Mouse (Mus musculus) c-Kit-negative CD71-positive TER-119-positive erythroid progenitor cells, embryonic 14.5 days (primary cell): Measurements from ENCODE around the gene Slc25a30.
"Not testable (repeated sequence)": the region's sequence is repeated elsewhere in the genome, so short reads cannot be mapped to it uniquely, and the experiment has no call there.

Source experiments
- DNase-seq: peaks from one replicate; pipeline ENCODE4 v3.0.0-alpha.2; 2013; ENCODE audit warnings: low read depth, low spot score

The Slc25a30 gene

GRCm38 (mm10) chr14:75786868-75787793 lies at the start of gene Slc25a30:
TSS of gene Slc25a30 (minus strand) at chr14:75787037.
- peak; percentile 92 for DNase-seq

GRCm38 (mm10) chr14:75836579-75836978 lies 49.7 kb upstream of the Slc25a30 start:
- DNase-seq, result no peak

GRCm38 (mm10) chr14:75834739-75835381 lies 48.0 kb upstream of the Slc25a30 start:
- DNase-seq, result peak; percentile 53

GRCm38 (mm10) chr14:75834251-75834738 lies 47.5 kb upstream of the Slc25a30 start:
- DNase-seq, result peak; percentile 73

- no peak for DNase-seq
Measured at GRCm38 (mm10) chr14:75833546-75834250, 46.9 kb upstream of the Slc25a30 start.

GRCm38 (mm10) chr14:75832982-75833381 lies 46.1 kb upstream of the Slc25a30 start:
- DNase-seq, result peak; percentile 49

GRCm38 (mm10) chr14:75832031-75832430 lies 45.2 kb upstream of the Slc25a30 start:
- peak; percentile 44 for DNase-seq

GRCm38 (mm10) chr14:75829817-75830216 lies 43.0 kb upstream of the Slc25a30 start:
- not testable (repeated sequence) for DNase-seq

GRCm38 (mm10) chr14:75828866-75829806 lies 42.3 kb upstream of the Slc25a30 start:
- peak; percentile 68 for DNase-seq

- no peak for DNase-seq
Measured at GRCm38 (mm10) chr14:75828221-75828620, 41.4 kb upstream of the Slc25a30 start.

GRCm38 (mm10) chr14:75826851-75827410 lies 40.1 kb upstream of the Slc25a30 start:
- DNase-seq, result no peak

- DNase-seq, result no peak
Measured at GRCm38 (mm10) chr14:75820007-75820406, 33.2 kb upstream of the Slc25a30 start.

- no peak for DNase-seq
Measured at GRCm38 (mm10) chr14:75819341-75819740, 32.5 kb upstream of the Slc25a30 start.

- no peak for DNase-seq
Measured at GRCm38 (mm10) chr14:75818528-75818927, 31.7 kb upstream of the Slc25a30 start.

- DNase-seq, result no peak
Measured at GRCm38 (mm10) chr14:75809931-75810330, 23.1 kb upstream of the Slc25a30 start.

- no peak for DNase-seq
Measured at GRCm38 (mm10) chr14:75807800-75808199, 21.0 kb upstream of the Slc25a30 start.

- DNase-seq, result no peak
Measured at GRCm38 (mm10) chr14:75797769-75798386, 11.0 kb upstream of the Slc25a30 start.

- no peak for DNase-seq
Measured at GRCm38 (mm10) chr14:75795918-75796317, 9.1 kb upstream of the Slc25a30 start.

GRCm38 (mm10) chr14:75794726-75795125 lies 7.9 kb upstream of the Slc25a30 start:
- DNase-seq, result no peak

- no peak for DNase-seq
Measured at GRCm38 (mm10) chr14:75794324-75794723, 7.5 kb upstream of the Slc25a30 start.
